Mouse (Mus musculus): ENCODE results near the gene Fam198b. TPM values are rescaled to one million over a fixed set of nuclear protein-coding genes. Genes with fewer than 3 reads are reported as not detected.

Gene Fam198b
- total and polyA plus RNA-seq, 3 experiments: 1.5 to 3.1 TPM; not detected in 1

DNA sequence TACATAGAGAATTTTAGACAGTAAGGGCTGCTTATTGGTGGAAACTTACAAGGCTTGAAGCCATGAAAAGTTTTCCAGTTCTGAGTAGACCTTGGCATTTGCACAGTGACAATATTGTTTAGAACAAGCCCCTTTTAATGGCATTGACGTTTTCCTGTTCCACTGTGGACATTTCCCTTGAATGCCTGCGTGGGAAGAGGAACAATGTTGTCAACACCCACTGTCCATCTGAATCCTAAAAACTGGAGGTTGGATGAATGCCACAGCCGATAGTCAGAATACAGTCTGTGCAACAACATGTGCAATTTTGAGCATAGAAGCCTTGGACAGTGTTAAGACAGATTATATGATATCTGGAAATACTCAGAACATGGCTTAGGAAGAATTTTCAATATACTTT lies 92.5 kb downstream of the Fam198b start:
- H3K4me3 ChIP-seq (ENCODE audit: control insufficient read depth in 1 of 2, insufficient read depth in 1 of 2, low read depth in 2 of 2, low read length in 2 of 2): no peak overlapping the region
- no peak for DNase-seq (ENCODE audit: low read depth, low spot score)
- TF ChIP-seq RCOR1 (IDR thresholded peaks at IDR 0.05; ENCODE audit: low read depth, low read length): no peak
- no peak for TF ChIP-seq MXI1 (IDR thresholded peaks at IDR 0.05; ENCODE audit: low read depth, low read length)
- TF ChIP-seq CHD1 (IDR thresholded peaks at IDR 0.05; ENCODE audit: low read depth, low read length): no peak
- TF ChIP-seq NELFE (IDR thresholded peaks at IDR 0.05; ENCODE audit: low read depth, low read length): no peak
- no peak for TF ChIP-seq USF2 (IDR thresholded peaks at IDR 0.05; ENCODE audit: borderline replicate concordance in 1 of 2, insufficient read depth in 1 of 2, low read depth in 1 of 2, low read length in 2 of 2)
- TF ChIP-seq HCFC1 (IDR thresholded peaks at IDR 0.05; ENCODE audit: low read depth, low read length): no peak
- TF ChIP-seq JUND (IDR thresholded peaks at IDR 0.05; ENCODE audit: low read depth, low read length): no peak
- TF ChIP-seq USF1 (IDR thresholded peaks at IDR 0.05; ENCODE audit: low read depth, low read length): no peak
- TF ChIP-seq UBTF (IDR thresholded peaks at IDR 0.05; ENCODE audit: borderline replicate concordance, insufficient read depth, low read depth, low read length): no peak
- TF ChIP-seq MYC (IDR thresholded peaks at IDR 0.05; ENCODE audit: low read depth, low read length): no peak
- no peak for TF ChIP-seq TBP (IDR thresholded peaks at IDR 0.05; ENCODE audit: low read depth, low read length)
- no peak for TF ChIP-seq POLR2AphosphoS5 (IDR thresholded peaks at IDR 0.05; ENCODE audit: borderline replicate concordance, low read depth, low read length)
- no peak for TF ChIP-seq ZMIZ1 (IDR thresholded peaks at IDR 0.05; ENCODE audit: low read depth, low read length)
- no peak for TF ChIP-seq TCF12 (IDR thresholded peaks at IDR 0.05; ENCODE audit: low read depth, low read length)
- TF ChIP-seq ELF1 (IDR thresholded peaks at IDR 0.05; ENCODE audit: low read depth, low read length): no peak
- TF ChIP-seq ZC3H11A (IDR thresholded peaks at IDR 0.05; ENCODE audit: low read depth, low read length): no peak
- no peak for TF ChIP-seq MAFK (IDR thresholded peaks at IDR 0.05; ENCODE audit: borderline replicate concordance, low read depth, low read length)
- no peak for TF ChIP-seq E2F4 (IDR thresholded peaks at IDR 0.05; ENCODE audit: borderline replicate concordance, low read depth, low read length)
- no peak for TF ChIP-seq MAX (IDR thresholded peaks at IDR 0.05; ENCODE audit: low read length)
- no peaks in the 10 kb centered on the region for H3K27me3 ChIP-seq (ENCODE audit: control insufficient read depth in 1 of 2, insufficient read depth in 2 of 2, low read length in 2 of 2)
- no peak overlapping the region for H3K27ac ChIP-seq (ENCODE audit: control insufficient read depth, low read depth, low read length)
- no peak overlapping the region for H3K9ac ChIP-seq (ENCODE audit: control insufficient read depth, low read depth, low read length, poor library complexity, severe bottlenecking)
- H3K9me3 ChIP-seq (replicated peaks; ENCODE audit: insufficient read depth, low read length): no peaks in the 10 kb centered on the region
- no peaks in the 10 kb centered on the region for H3K79me2 ChIP-seq (ENCODE audit: control insufficient read depth, insufficient read depth, low read length, poor library complexity)
- peaks cover 0 to 28% of the 10 kb centered on the region in 2 experiments; a peak in 2 of 4 replicates for H3K36me3 ChIP-seq (ENCODE audit: control insufficient read depth in 1 of 2, insufficient read depth in 2 of 2, low read length in 2 of 2)
- peaks cover 2 to 17% of the 10 kb centered on the region in 2 experiments; a peak in 2 of 4 replicates for H3K4me1 ChIP-seq (ENCODE audit: control insufficient read depth in 1 of 2, insufficient read depth in 2 of 2, low read length in 2 of 2)

Data from MEL (cell line).